Mouse (Mus musculus) stomach, postnatal 0 days (tissue): ENCODE results near the gene Grwd1. TPM values are rescaled to one million over a fixed set of nuclear protein-coding genes. Genes with fewer than 3 reads are reported as not detected.

Experiments
- ATAC-seq: fragments of 200-750 bp; cut with Nextera tagmentation; 2 replicates; pipeline ENCODE4 v1.8.0; 2017; ENCODE audit not compliant: low FRiP score, low TSS enrichment
- DNase-seq: peaks from one replicate; pipeline ENCODE4 v3.0.0-alpha.2; 2016; ENCODE audit warnings: low spot score
- H3K27ac ChIP-seq: fragments of 300-500 bp; sonication (generic); replicated peaks from 2 replicates; pipeline ENCODE4 v1.5.1; 2014; ENCODE audit warnings: mild to moderate bottlenecking, control low read depth
- H3K27me3 ChIP-seq: fragments of 300-500 bp; sonication (generic); 2 replicates; pipeline ENCODE4 v1.6.1; 2014; ENCODE audit warnings: low read length; ENCODE audit not compliant: control insufficient read depth, insufficient read depth
- H3K36me3 ChIP-seq: fragments of 300-500 bp; sonication (generic); 2 replicates; pipeline ENCODE4 v1.6.1; 2014; ENCODE audit warnings: low read length, mixed read lengths; ENCODE audit not compliant: control insufficient read depth, insufficient read depth
- H3K4me1 ChIP-seq: fragments of 300-500 bp; sonication (generic); replicated peaks from 2 replicates; pipeline ENCODE4 v1.6.1; 2014; ENCODE audit warnings: antibody characterized with exemption; ENCODE audit not compliant: control insufficient read depth, insufficient read depth
- H3K4me2 ChIP-seq: fragments of 300-500 bp; sonication (generic); replicated peaks from 2 replicates; pipeline ENCODE4 v1.6.1; 2014; ENCODE audit warnings: low read depth, mild to moderate bottlenecking, control low read depth, moderate library complexity
- H3K4me3 ChIP-seq: fragments of 300-500 bp; sonication (generic); 2 replicates; pipeline ENCODE4 v1.5.1; 2014; ENCODE audit warnings: low read depth, low read length, control low read depth
- H3K9ac ChIP-seq: fragments of 300-500 bp; sonication (generic); 2 replicates; pipeline ENCODE4 v1.6.1; 2014; ENCODE audit warnings: mild to moderate bottlenecking, low read length, control low read depth, mixed read lengths
- H3K9me3 ChIP-seq: fragments of 300-500 bp; sonication (generic); 2 replicates; pipeline ENCODE4 v1.6.1; 2016; ENCODE audit warnings: low read length; ENCODE audit not compliant: control insufficient read depth
- CTCF ChIP-seq: IDR thresholded peaks from 2 replicates; pipeline ENCODE4 v1.5.1; 2016; ENCODE audit warnings: antibody characterized with exemption, low read depth, mild to moderate bottlenecking, moderate library complexity
- EP300 ChIP-seq: optimal IDR thresholded peaks from 2 replicates; pipeline ENCODE3; 2016; ENCODE audit warnings: antibody characterized with exemption
- WGBS: fragments of 180-500 bp; shearing (Covaris S2); extraction: QIAGEN DNeasy Blood & Tissue Kit; methylation state at CpG from one replicate; pipeline ENCODE4 v1.1.7; 2014; 5-methylcytosine and 5-hydroxymethylcytosine counted together
- polyA plus RNA-seq: library from polyadenylated mRNA; unstranded; fragments of >200 nt; fragmentation: Nextera tagmentation; extraction: Ambion mirVana; gene quantifications from 2 replicates; pipeline ENCODE4 v1.2.1, GENCODE M21; 2015

Grwd1 gene
- polyA plus RNA-seq, 1 experiment from 2014 or later: 25.6 TPM

DNA sequence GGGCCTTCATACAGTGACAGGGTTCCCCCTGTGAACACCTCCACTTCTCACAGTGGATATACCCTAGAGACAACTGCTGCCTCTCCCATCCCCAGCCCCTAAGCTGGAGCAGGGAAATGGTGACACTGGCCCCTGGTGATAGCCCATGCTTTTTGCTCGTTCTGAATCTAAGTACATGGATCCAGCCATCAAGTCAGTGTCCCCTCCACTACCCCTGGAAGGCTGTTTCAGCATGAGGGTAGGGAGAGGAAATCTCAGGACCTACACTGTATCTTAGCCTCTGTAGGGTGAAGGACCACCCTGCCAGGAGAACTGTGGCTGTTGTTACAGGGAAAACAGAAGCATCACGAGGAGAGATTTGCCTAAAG, 14.8 kb downstream of the Grwd1 start:
- no peak for TF ChIP-seq CTCF
- no peak for TF ChIP-seq EP300
- 63% methylated on average over 2 of the region's 2 CpGs for WGBS
- no peak overlapping the region for H3K4me3 ChIP-seq
- H3K27ac ChIP-seq: no peak overlapping the region
- no peak overlapping the region for H3K9ac ChIP-seq
- no peaks in the 10 kb centered on the region for H3K27me3 ChIP-seq
- H3K4me2 ChIP-seq: no peak overlapping the region
- ATAC-seq (no peak), DNase-seq (no peak)
- peaks cover 14% of the 10 kb centered on the region for H3K36me3 ChIP-seq
- H3K9me3 ChIP-seq: no peaks in the 10 kb centered on the region
- H3K4me1 ChIP-seq: no peaks in the 10 kb centered on the region; the same call in 1 of the 2 replicates

DNA sequence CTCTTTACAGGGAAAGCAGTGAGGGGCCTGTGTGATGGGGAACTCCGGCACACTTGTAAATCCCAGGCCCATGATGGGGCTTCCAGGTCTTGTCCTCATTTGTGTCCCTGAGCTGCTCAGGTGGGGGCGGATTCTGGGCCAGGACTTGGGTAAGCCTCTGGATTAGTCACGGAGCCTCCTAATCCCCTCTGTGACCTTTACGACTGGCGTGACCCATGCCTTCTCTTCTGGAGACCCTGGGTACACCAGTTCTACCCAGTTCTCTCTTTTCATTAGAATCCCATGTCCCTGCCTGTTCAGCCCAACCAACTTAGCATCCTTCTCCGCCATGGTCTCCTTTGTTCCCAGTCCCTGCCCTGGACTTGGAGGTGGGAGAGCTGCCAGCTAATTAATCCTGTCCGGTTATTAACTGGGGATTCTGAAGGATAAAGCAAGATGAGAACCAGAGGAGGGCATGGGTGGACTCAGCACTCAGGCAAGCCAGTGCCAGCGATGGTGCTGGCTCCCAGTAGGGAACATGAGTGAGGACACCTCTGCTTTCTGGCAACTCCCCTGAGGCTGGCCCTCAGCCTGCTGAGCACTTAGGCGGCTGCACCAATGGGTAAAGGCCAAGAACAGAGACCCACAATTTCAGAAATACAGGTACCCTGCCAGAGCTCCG, 15.3 kb downstream of the Grwd1 start:
- H3K36me3 ChIP-seq: peaks cover 19% of the 10 kb centered on the region
- H3K9me3 ChIP-seq: no peaks in the 10 kb centered on the region
- no peaks in the 10 kb centered on the region; the same call in 1 of the 2 replicates for H3K4me1 ChIP-seq
- WGBS: 48% methylated on average over 10 of the region's 10 CpGs
- no peak overlapping the region for H3K4me2 ChIP-seq
- no peak for TF ChIP-seq CTCF
- TF ChIP-seq EP300: no peak
- no peak overlapping the region for H3K4me3 ChIP-seq
- no peak overlapping the region for H3K27ac ChIP-seq
- DNase-seq (no peak), ATAC-seq (no peak)
- no peaks in the 10 kb centered on the region for H3K27me3 ChIP-seq
- no peak overlapping the region for H3K9ac ChIP-seq

DNA sequence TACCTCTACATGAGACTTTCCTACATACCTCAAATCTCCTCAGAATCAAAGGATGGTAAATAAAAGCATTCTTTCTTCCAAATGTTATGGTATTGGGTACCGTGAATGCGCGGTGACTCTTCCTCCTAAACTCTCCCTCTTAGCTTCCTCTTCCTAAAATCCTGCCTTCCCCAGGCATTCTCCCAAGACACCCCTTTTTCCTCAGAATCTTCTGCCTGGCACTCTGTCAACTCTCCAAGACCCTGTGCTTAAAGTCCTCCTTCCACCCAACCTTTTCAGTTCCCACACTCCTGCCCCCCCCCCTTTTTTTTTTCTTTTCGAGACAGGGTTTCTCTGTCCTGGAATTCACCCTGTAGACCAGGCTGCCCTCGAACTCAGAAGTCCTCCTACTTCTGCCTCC, 15.9 kb downstream of the Grwd1 start:
- Histone ChIP-seq H3K4me2 (peak overlapping the region; percentile 35), H3K27me3 (no peaks in the 10 kb centered on the region), H3K36me3 (peaks cover 21% of the 10 kb centered on the region), H3K9ac (no peak overlapping the region), H3K9me3 (no peaks in the 10 kb centered on the region), H3K4me1 (no peaks in the 10 kb centered on the region; the same call in 1 of the 2 replicates), H3K27ac (no peak overlapping the region), H3K4me3 (peak overlapping the region; percentile 20)
- no peak for DNase-seq
- WGBS: 6% methylated on average over 5 of the region's 5 CpGs
- TF ChIP-seq CTCF: no peak
- TF ChIP-seq EP300: no peak
- no peak for ATAC-seq

- Histone ChIP-seq H3K4me1 (no peaks in the 10 kb centered on the region; the same call in 1 of the 2 replicates), H3K4me2 (peak within 1 kb of the TSS; percentile 90), H3K9me3 (no peaks in the 10 kb centered on the region), H3K36me3 (peaks cover 28% of the 10 kb centered on the region), H3K27ac (peak within 1 kb of the TSS; percentile 100), H3K9ac (peak within 1 kb of the TSS; percentile 100), H3K27me3 (no peaks in the 10 kb centered on the region), H3K4me3 (peak within 1 kb of the TSS; percentile 94)
- no peak for TF ChIP-seq CTCF
- TF ChIP-seq EP300: no peak
- DNase-seq (peak; percentile 99), ATAC-seq (peak; percentile 99)
- under 1% methylated on average over 87 of the region's 92 CpGs for WGBS
Observed at GRCm38 (mm10) chr7:45813787-45814779, 16.7 kb downstream of the Grwd1 start, which contains the start of gene Cyth2. Gene Cyth2 (minus strand): TSS chr7:45814581.

- Histone ChIP-seq H3K4me1 (no peaks in the 10 kb centered on the region; the same call in 1 of the 2 replicates), H3K27ac (no peak overlapping the region), H3K27me3 (no peaks in the 10 kb centered on the region), H3K36me3 (peaks cover 40% of the 10 kb centered on the region), H3K9ac (peak overlapping the region; percentile 100), H3K4me3 (peak overlapping the region; percentile 94), H3K4me2 (peak overlapping the region; percentile 90), H3K9me3 (no peaks in the 10 kb centered on the region)
- no peak for TF ChIP-seq EP300
- no peak for TF ChIP-seq CTCF
- WGBS: 78% methylated on average over 8 of the region's 8 CpGs
- no peak for ATAC-seq
- no peak for DNase-seq
Observed at GRCm38 (mm10) chr7:45812921-45813320, 17.8 kb downstream of the Grwd1 start.
